Mouse (Mus musculus): ENCODE results near the gene Dgcr2. TPM values are rescaled to one million over a fixed set of nuclear protein-coding genes. Genes with fewer than 3 reads are reported as not detected.

Gene Dgcr2
- polyA plus RNA-seq, 1 experiment from 2014 or later: 75.2 TPM

DNA sequence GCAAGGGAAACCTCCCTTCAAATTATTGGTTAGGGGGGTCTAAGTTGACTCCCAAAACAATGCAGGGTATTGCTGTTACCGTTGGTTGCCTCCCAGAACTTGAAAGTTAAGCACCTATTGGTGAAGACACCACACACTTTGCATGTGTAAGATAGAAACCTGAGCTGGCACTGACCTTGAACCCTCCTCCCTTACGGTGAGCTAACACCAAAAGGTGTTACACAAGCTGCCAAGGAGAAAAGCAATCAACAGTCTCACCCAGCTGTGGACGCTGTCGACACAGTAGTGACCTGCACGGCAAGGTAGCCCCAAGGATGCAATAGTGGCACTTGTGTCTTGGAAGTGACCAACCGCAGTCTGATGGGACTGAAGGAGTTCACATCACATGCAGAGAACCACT, 14.2 kb downstream of the Dgcr2 start:
- H3K27me3 ChIP-seq: no peaks in the 10 kb centered on the region
- CTCF ChIA-PET: interaction anchor here (1.1 kb wide), 1 partner anchor 38 kb away, joined by 3 read pairs; no protein-coding TSS in a partner anchor
- no peak for ATAC-seq
- no peak for DNase-seq (ENCODE audit: low read depth, low spot score)
- in situ Hi-C loops (cut with MboI; ENCODE audit: low pct_unique_long_range_greater_than_20kb): no loop called here
- POLR2A ChIA-PET: no interaction called here
- no peak for TF ChIP-seq CTCF (IDR thresholded peaks at IDR 0.05)

DNA sequence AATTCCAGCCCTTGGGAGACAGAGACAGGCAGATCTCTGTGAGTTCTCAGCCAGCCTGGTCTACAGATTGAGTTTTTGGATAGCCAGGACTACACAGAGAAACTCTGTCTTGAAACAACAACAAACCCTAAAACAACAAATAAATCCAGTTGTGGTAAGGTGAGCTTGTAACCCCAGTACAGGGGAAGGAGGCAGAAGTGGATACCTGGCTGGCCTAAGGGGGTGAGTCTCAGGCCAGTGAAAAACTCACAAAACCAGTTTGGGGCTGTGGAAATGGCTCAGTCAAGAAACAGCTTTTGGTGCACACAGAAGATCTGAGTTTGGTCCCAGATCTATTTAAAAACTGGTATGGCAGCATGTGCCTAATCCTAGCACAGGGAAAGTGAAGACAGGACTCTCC, 16.2 kb downstream of the Dgcr2 start:
- no peak for ATAC-seq
- TF ChIP-seq CTCF (IDR thresholded peaks at IDR 0.05): no peak
- DNase-seq (ENCODE audit: low read depth, low spot score): no peak
- ChIA-PET POLR2A (no interaction called here), CTCF (interaction anchor here (1.5 kb wide), 1 partner anchor 14 kb away, joined by 3 read pairs; no protein-coding TSS in a partner anchor)
- H3K27me3 ChIP-seq: no peaks in the 10 kb centered on the region
- in situ Hi-C loops (cut with MboI; ENCODE audit: low pct_unique_long_range_greater_than_20kb): no loop called here

DNA sequence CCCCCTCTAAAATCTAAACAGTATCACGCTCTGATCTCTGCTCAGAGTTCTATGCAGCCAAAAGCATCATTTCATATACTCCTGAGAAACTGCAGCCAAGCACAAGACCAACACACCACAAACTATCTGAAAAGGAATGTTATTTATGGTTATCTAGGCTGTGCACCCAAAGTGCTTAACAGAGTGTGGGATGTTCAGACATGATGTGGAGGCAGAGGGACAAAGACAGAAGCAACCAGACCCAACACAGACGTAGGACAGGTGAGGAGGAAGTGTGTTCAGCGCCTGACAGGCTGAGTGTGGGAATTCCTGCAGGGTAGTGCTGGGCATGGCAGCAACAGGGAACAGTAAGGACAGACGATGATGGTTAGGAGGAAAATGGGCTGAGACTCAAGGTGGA, 18.8 kb downstream of the Dgcr2 start:
- no peak for DNase-seq (ENCODE audit: low read depth, low spot score)
- in situ Hi-C loops (cut with MboI; ENCODE audit: low pct_unique_long_range_greater_than_20kb): no loop called here
- CTCF ChIA-PET: no interaction called here
- ATAC-seq: no peak
- POLR2A ChIA-PET: no interaction called here
- no peaks in the 10 kb centered on the region for H3K27me3 ChIP-seq
- TF ChIP-seq CTCF (IDR thresholded peaks at IDR 0.05): no peak

DNA sequence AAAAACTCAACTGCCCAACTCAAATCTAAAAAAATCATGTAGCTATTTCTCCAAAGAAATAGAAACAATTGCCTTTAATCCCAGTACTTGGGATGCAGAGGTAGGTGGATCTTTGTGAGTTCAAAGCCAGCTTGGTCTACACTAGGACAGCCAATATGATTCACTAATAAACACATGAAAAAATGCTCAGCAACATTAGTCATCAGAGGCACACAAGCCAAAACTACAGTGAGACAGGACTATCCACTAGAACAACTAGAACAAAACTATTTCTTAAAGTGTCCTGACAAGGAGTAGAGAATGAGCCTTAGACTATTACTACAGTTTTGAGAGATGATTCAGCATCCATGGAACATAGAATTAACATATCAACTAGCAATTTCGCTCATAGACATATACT, 22.3 kb downstream of the Dgcr2 start:
- CTCF ChIA-PET: interaction anchor here (1.6 to 1.8 kb wide), 2 partner anchors 16 to 27 kb away, joined by 3 to 4 read pairs; partner anchors contain the start of gene Gm20518
- POLR2A ChIA-PET: no interaction called here
- DNase-seq (ENCODE audit: low read depth, low spot score) (no peak), ATAC-seq (no peak)
- TF ChIP-seq CTCF (IDR thresholded peaks at IDR 0.05): no peak
- H3K27me3 ChIP-seq: no peaks in the 10 kb centered on the region
- in situ Hi-C loops (cut with MboI; ENCODE audit: low pct_unique_long_range_greater_than_20kb): no loop called here

- no peak for TF ChIP-seq CTCF (IDR thresholded peaks at IDR 0.05)
- in situ Hi-C loops (cut with MboI; ENCODE audit: low pct_unique_long_range_greater_than_20kb): no loop called here
- ATAC-seq: no peak
- DNase-seq (ENCODE audit: low read depth, low spot score): no peak
- H3K27me3 ChIP-seq: no peaks in the 10 kb centered on the region
- CTCF ChIA-PET: interaction anchor here (1.8 kb wide), 1 partner anchor 26 kb away, joined by 4 read pairs; no protein-coding TSS in a partner anchor
- POLR2A ChIA-PET: no interaction called here
These were observed 23.2 kb downstream of the Dgcr2 start for GRCm38 (mm10) chr16:17875174-17875573.

DNA sequence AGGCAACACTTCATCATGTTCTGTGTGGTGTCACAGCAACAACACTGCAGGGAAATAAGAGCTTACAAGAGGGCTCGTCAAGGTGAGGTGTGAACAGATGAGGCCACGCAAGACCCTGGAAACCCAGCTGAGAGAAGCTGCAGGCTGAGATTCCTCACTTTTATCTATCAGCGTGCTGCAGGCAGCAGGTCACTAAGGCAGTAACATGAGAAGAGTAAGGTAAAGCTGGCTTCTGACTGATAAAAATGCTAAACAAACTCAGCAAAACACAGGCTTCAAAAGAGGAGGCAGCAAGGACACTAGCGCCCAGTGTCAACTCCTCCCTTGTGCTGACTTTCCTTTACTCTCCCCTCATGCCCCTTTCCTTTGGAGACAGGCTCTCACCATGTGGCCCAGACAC, 25.4 kb downstream of the Dgcr2 start:
- POLR2A ChIA-PET: interaction anchor here (0.8 kb wide), 1 partner anchor 375 kb away, joined by 3 read pairs; no protein-coding TSS in a partner anchor

GRCm38 (mm10) chr16:17871248-17871647, 27.1 kb downstream of the Dgcr2 start:
- DNase-seq (ENCODE audit: low read depth, low spot score) (no peak), ATAC-seq (no peak)
- in situ Hi-C loops (cut with MboI; ENCODE audit: low pct_unique_long_range_greater_than_20kb): no loop called here
- ChIA-PET CTCF (no interaction called here), POLR2A (no interaction called here)
- no peak for TF ChIP-seq CTCF (IDR thresholded peaks at IDR 0.05)
- H3K27me3 ChIP-seq: no peaks in the 10 kb centered on the region

More for the DNA sequence above, 25.4 kb downstream of the Dgcr2 start:
- DNase-seq (ENCODE audit: low read depth, low spot score) (no peak), ATAC-seq (no peak)
- no peak for TF ChIP-seq CTCF (IDR thresholded peaks at IDR 0.05)
- CTCF ChIA-PET: interaction anchor here (1.3 kb wide), 1 partner anchor 14 kb away, joined by 4 read pairs; no protein-coding TSS in a partner anchor
- in situ Hi-C loops (cut with MboI; ENCODE audit: low pct_unique_long_range_greater_than_20kb): no loop called here
- H3K27me3 ChIP-seq: no peaks in the 10 kb centered on the region

GRCm38 (mm10) chr16:17865770-17866169, 32.6 kb downstream of the Dgcr2 start:
- ChIA-PET POLR2A (interaction anchor here (0.6 kb wide), 1 partner anchor 53 kb away, joined by 3 read pairs; no protein-coding TSS in a partner anchor), CTCF (interaction anchor here (5.3 kb wide), 1 partner anchor 15 kb away, joined by 26 read pairs; no protein-coding TSS in a partner anchor)
- in situ Hi-C loops (cut with MboI; ENCODE audit: low pct_unique_long_range_greater_than_20kb): no loop called here
- no peaks in the 10 kb centered on the region for H3K27me3 ChIP-seq
- no peak for TF ChIP-seq CTCF (IDR thresholded peaks at IDR 0.05)
- DNase-seq (ENCODE audit: low read depth, low spot score) (no peak), ATAC-seq (no peak)

DNA sequence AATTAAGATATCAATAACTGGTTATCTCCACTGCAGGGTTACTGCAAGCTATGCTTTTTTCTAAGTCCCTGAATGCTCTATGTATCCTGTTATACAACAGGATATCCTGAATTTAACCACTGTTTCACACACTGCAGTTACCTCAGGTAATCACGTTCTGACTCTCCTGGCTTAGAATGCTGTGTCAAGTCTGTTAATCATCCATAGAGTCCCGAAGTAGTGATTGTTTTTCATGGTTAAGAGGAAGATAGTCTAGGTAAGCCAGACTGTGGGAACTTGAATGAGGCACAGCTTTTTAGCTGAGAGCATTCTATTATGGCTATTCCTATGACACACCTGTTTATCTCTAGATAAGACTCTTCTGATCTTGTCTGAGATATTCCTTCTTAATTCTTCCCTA, 33.1 kb downstream of the Dgcr2 start:
- ChIA-PET CTCF (interaction anchor here (1.2 to 1.3 kb wide), 2 partner anchors 12 to 16 kb away, joined by 5 read pairs; no protein-coding TSS in a partner anchor), POLR2A (interaction anchor here (0.6 kb wide), 1 partner anchor 52 kb away, joined by 3 read pairs; no protein-coding TSS in a partner anchor)
- TF ChIP-seq CTCF (IDR thresholded peaks at IDR 0.05): no peak
- DNase-seq (ENCODE audit: low read depth, low spot score) (no peak), ATAC-seq (no peak)
- H3K27me3 ChIP-seq: no peaks in the 10 kb centered on the region
- in situ Hi-C loops (cut with MboI; ENCODE audit: low pct_unique_long_range_greater_than_20kb): no loop called here

DNA sequence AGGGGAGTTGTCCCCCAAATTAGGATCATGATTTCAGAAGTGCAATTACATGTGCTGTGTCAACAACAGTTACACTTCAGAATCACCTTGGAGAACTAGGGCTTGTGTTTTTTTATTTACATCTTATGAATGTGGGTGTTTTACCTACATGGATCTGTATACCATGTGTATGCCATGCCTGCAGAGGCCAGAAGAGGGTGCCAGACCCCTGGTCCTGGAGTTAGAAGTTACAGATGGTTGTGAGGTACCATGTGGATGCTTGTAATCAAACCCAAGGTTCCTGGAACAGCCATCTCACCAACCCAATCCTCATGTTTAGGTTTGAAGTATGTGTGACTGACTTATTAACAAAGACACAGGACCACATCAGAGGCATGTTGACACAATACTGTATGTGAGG, 39.8 kb downstream of the Dgcr2 start:
- CTCF ChIA-PET: interaction anchor here (0.8 kb wide), 1 partner anchor 9 kb away, joined by 3 read pairs; no protein-coding TSS in a partner anchor
- TF ChIP-seq CTCF (IDR thresholded peaks at IDR 0.05): peak; percentile 70
- no peaks in the 10 kb centered on the region for H3K27me3 ChIP-seq
- ATAC-seq: no peak
- DNase-seq (ENCODE audit: low read depth, low spot score): no peak
- POLR2A ChIA-PET: no interaction called here
- in situ Hi-C loops (cut with MboI; ENCODE audit: low pct_unique_long_range_greater_than_20kb): no loop called here

GRCm38 (mm10) chr16:17857157-17857556, 41.2 kb downstream of the Dgcr2 start:
- in situ Hi-C loops (cut with MboI; ENCODE audit: low pct_unique_long_range_greater_than_20kb): no loop called here
- TF ChIP-seq CTCF (IDR thresholded peaks at IDR 0.05): no peak
- ChIA-PET CTCF (interaction anchor here (1.0 kb wide), 1 partner anchor 8 kb away, joined by 3 read pairs; no protein-coding TSS in a partner anchor), POLR2A (no interaction called here)
- DNase-seq (ENCODE audit: low read depth, low spot score) (no peak), ATAC-seq (no peak)
- H3K27me3 ChIP-seq: no peaks in the 10 kb centered on the region

Measured in Patski (cell line).